Mouse (Mus musculus) olfactory bulb, adult 2 months (tissue): ENCODE measurements around the gene Nup88. TPM values are rescaled to one million over a fixed set of nuclear protein-coding genes. Genes with fewer than 3 reads are reported as not detected.

Experiments
- H3K27ac ChIP-seq: fragments of 200-500 bp; 2 replicates; pipeline ENCODE4 v1.5.1; 2012; ENCODE audit warnings: low read depth, low read length; ENCODE audit not compliant: insufficient read depth
- H3K4me1 ChIP-seq: fragments of 200-500 bp; 2 replicates; pipeline ENCODE4 v1.6.1; 2012; ENCODE audit warnings: low read length; ENCODE audit not compliant: control insufficient read depth, insufficient read depth
- H3K4me3 ChIP-seq: fragments of 200-500 bp; 2 replicates; pipeline ENCODE4 v1.5.1; 2012; ENCODE audit warnings: mild to moderate bottlenecking, low read depth, low read length, moderate library complexity; ENCODE audit not compliant: insufficient read depth
- CTCF ChIP-seq: fragments of 200-500 bp; IDR thresholded peaks from 2 replicates; pipeline ENCODE4 v1.5.1; 2012; ENCODE audit warnings: low read depth, mild to moderate bottlenecking, low read length, moderate library complexity; ENCODE audit not compliant: insufficient read depth
- POLR2A ChIP-seq: fragments of 200-500 bp; IDR thresholded peaks from 2 replicates; pipeline ENCODE4 v1.6.1; 2012; ENCODE audit warnings: mild to moderate bottlenecking, low read depth, low read length, moderate library complexity; ENCODE audit not compliant: insufficient read depth
- WGBS: fragments of 180-500 bp; shearing (Covaris S2); methylation state at CpG from one replicate; pipeline ENCODE4 v1.1.7; 2018; 5-methylcytosine and 5-hydroxymethylcytosine counted together
- polyA plus RNA-seq: library from polyadenylated mRNA; stranded (reverse); fragments of >200 nt; gene quantifications from 2 replicates; pipeline ENCODE4 v1.2.4, GENCODE M21; 2012; ENCODE audit warnings: low replicate concordance; ENCODE audit not compliant: missing spikeins, insufficient read depth, insufficient read length

Nup88 gene
- polyA plus RNA-seq, 1 experiment, result not detected

GRCm38 (mm10) chr11:70973947-70974346, 4.2 kb upstream of the Nup88 start:
- TF ChIP-seq POLR2A, result no peak
- no peak for TF ChIP-seq CTCF
- Histone ChIP-seq H3K27ac (no peak overlapping the region), H3K4me1 (no peaks in the 10 kb centered on the region), H3K4me3 (no peak overlapping the region)
- WGBS, result 76% methylated on average over 4 of the region's 4 CpGs

GRCm38 (mm10) chr11:70972586-70972985, 2.8 kb upstream of the Nup88 start:
- 61% methylated on average over 1 of the region's 1 CpGs for whole genome bisulfite sequencing
- no peak for TF ChIP-seq CTCF
- TF ChIP-seq POLR2A, result no peak
- no peak overlapping the region for H3K4me3 ChIP-seq
- H3K4me1 ChIP-seq, result peaks cover 2% of the 10 kb centered on the region; the same call in 1 of the 2 replicates
- H3K27ac ChIP-seq, result no peak overlapping the region

- Histone ChIP-seq H3K4me3 (peak overlapping the region; percentile 84), H3K4me1 (peaks cover 2% of the 10 kb centered on the region; the same call in 1 of the 2 replicates), H3K27ac (no peak overlapping the region)
- TF ChIP-seq CTCF (no peak), POLR2A (no peak)
- WGBS, result 12% methylated on average over 24 of the region's 24 CpGs
Measured at GRCm38 (mm10) chr11:70970560-70971540, 1.1 kb upstream of the Nup88 start.

- peaks cover 2% of the 10 kb centered on the region; the same call in 1 of the 2 replicates for H3K4me1 ChIP-seq
- TF ChIP-seq CTCF (no peak), POLR2A (no peak)
- WGBS, result under 1% methylated on average over 25 of the region's 25 CpGs
- peak overlapping the region; percentile 72 for H3K27ac ChIP-seq
- H3K4me3 ChIP-seq, result peak overlapping the region; percentile 87
Measured at GRCm38 (mm10) chr11:70969271-70969794, 440 bp downstream of the Nup88 start.

GRCm38 (mm10) chr11:70964222-70964907, 5.4 kb downstream of the Nup88 start:
- 81% methylated on average over 4 of the region's 4 CpGs for WGBS
- Histone ChIP-seq H3K27ac (no peak overlapping the region), H3K4me3 (no peak overlapping the region), H3K4me1 (peaks cover 2% of the 10 kb centered on the region; the same call in 1 of the 2 replicates)
- TF ChIP-seq POLR2A (no peak), CTCF (no peak)

- TF ChIP-seq CTCF (no peak), POLR2A (no peak)
- Histone ChIP-seq H3K4me3 (no peak overlapping the region), H3K4me1 (no peaks in the 10 kb centered on the region), H3K27ac (no peak overlapping the region)
- WGBS, result 88% methylated on average over 5 of the region's 5 CpGs
Measured at GRCm38 (mm10) chr11:70960786-70961554, 8.8 kb downstream of the Nup88 start.

- no peaks in the 10 kb centered on the region for H3K4me1 ChIP-seq
- TF ChIP-seq POLR2A (no peak), CTCF (no peak)
- H3K27ac ChIP-seq, result no peak overlapping the region
- 90% methylated on average over 4 of the region's 4 CpGs for WGBS
- H3K4me3 ChIP-seq, result no peak overlapping the region
Measured at GRCm38 (mm10) chr11:70954711-70955110, 15.1 kb downstream of the Nup88 start.
